Mouse (Mus musculus) gastrocnemius, postnatal 4 days (tissue): ENCODE data around the gene Cfap44. TPM values are rescaled to one million over a fixed set of nuclear protein-coding genes. Genes with fewer than 3 reads are reported as not detected.

ENCODE experiments used
- DNase-seq, 2 experiments: peaks; one replicate each; pipeline ENCODE4 v3.0.0; 2021 to 2022; ENCODE audit warnings: low spot score in 2 of 2, mixed read lengths in 2 of 2
- total RNA-seq, 2 experiments: library from RNA; stranded (reverse); gene quantifications; 2 replicates each; pipeline ENCODE4 v1.2.3; 2021

Cfap44 gene
- total RNA-seq, 2 experiments from 2014 or later: 0.05 to 0.16 TPM

- no peak for DNase-seq
Observed at GRCm38 (mm10) chr16:44493868-44494267, 99.3 kb downstream of the Cfap44 start.

GRCm38 (mm10) chr16:44494441-44495108 lies 100.0 kb downstream of the Cfap44 start:
- DNase-seq: no peak

- no peak for DNase-seq
Observed at GRCm38 (mm10) chr16:44496971-44497464, 102.4 kb downstream of the Cfap44 start.

GRCm38 (mm10) chr16:44498447-44498846 lies 103.9 kb downstream of the Cfap44 start:
- no peak for DNase-seq

GRCm38 (mm10) chr16:44501783-44502182 lies 107.2 kb downstream of the Cfap44 start:
- DNase-seq: no peak

- no peak for DNase-seq
Observed at GRCm38 (mm10) chr16:44502325-44502724, 107.7 kb downstream of the Cfap44 start.

GRCm38 (mm10) chr16:44502895-44503575 lies 108.4 kb downstream of the Cfap44 start:
- no peak for DNase-seq

GRCm38 (mm10) chr16:44505243-44505642 lies 110.6 kb downstream of the Cfap44 start:
- no peak for DNase-seq

GRCm38 (mm10) chr16:44507027-44507929 lies 112.7 kb downstream of the Cfap44 start:
- DNase-seq: no peak

GRCm38 (mm10) chr16:44508025-44508424 lies 113.4 kb downstream of the Cfap44 start:
- no peak for DNase-seq

GRCm38 (mm10) chr16:44508772-44509171 lies 114.2 kb downstream of the Cfap44 start:
- no peak for DNase-seq

- DNase-seq: no peak
Observed at GRCm38 (mm10) chr16:44509458-44510344, 115.1 kb downstream of the Cfap44 start.

GRCm38 (mm10) chr16:44510521-44511213 lies 116.1 kb downstream of the Cfap44 start:
- DNase-seq: peak in 1 of 2 experiments; percentile 44

- DNase-seq: no peak
Observed at GRCm38 (mm10) chr16:44516498-44516897, 121.9 kb downstream of the Cfap44 start.

GRCm38 (mm10) chr16:44523595-44523994 lies 129.0 kb downstream of the Cfap44 start:
- DNase-seq: no peak

- no peak for DNase-seq
Observed at GRCm38 (mm10) chr16:44526044-44526443, 131.4 kb downstream of the Cfap44 start.

GRCm38 (mm10) chr16:44526689-44527088 lies 132.1 kb downstream of the Cfap44 start:
- no peak for DNase-seq

- DNase-seq: no peak
Observed at GRCm38 (mm10) chr16:44527218-44527905, 132.8 kb downstream of the Cfap44 start.

- no peak for DNase-seq
Observed at GRCm38 (mm10) chr16:44528955-44529354, 134.4 kb downstream of the Cfap44 start.
